Mouse (Mus musculus): ENCODE results near the gene Tnfrsf4. TPM values are rescaled to one million over a fixed set of nuclear protein-coding genes. Genes with fewer than 3 reads are reported as not detected.

Gene Tnfrsf4
- polyA plus RNA-seq, 1 experiment from 2014 or later: 0.39 TPM

DNA sequence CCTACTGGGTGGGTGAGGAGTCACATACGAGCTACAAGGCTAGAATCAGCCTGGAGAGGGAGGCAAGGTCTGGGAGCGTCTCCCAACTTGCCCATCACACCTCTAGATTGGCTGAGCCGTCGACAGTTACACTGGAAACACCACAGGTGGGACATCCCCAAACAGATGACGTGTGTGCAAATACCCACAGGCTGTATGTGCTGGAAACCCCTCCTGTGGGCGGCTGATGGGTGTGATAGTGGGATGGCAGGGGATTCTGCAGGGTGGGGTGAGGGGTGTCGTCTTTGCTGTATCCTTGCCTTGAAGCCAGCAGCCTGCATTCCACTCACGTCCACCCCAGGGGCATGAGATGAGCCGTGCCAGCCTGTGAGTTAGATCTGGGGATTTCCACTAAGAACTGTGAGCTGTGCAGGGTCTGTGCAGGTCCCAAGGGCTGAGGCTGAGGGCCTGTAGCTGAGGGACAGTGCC lies 17.0 kb downstream of the Tnfrsf4 start:
- Histone ChIP-seq H3K9me3 (no peaks in the 10 kb centered on the region), H3K4me1 (peaks cover 30% of the 10 kb centered on the region), H3K27ac (peak overlapping the region; percentile 92; the same call in 1 of the 2 replicates), H3K9ac (peak overlapping the region; percentile 64), H3K36me3 (peaks cover 8% of the 10 kb centered on the region; the same call in 1 of the 2 replicates), H3K4me2 (peak overlapping the region; percentile 75), H3K27me3 (peaks cover 15% of the 10 kb centered on the region), H3K4me3 (peak overlapping the region; percentile 55)
- 39% methylated on average over 9 of the region's 9 CpGs for WGBS
- no peak for ATAC-seq (ENCODE audit: borderline replicate concordance, extremely low read depth, low FRiP score, low TSS enrichment)

DNA sequence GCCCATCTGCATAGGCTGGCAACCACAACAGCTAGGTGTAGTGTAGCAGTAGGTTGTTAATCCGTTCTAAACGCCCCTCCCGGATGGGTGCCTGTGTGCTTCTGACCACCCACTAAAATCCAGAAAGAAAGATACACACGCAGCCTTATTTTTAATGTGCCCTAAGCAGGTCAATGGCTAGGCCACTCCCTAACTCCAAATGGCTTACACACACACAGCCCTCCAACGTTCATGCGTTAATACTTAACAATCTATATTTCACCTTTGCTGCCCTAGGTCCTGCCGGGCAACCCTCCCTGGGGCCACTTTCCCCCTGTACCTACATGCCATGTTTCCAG lies 17.6 kb downstream of the Tnfrsf4 start:
- H3K4me1 ChIP-seq: peaks cover 25% of the 10 kb centered on the region
- peaks cover 8% of the 10 kb centered on the region; the same call in 1 of the 2 replicates for H3K36me3 ChIP-seq
- WGBS: 8% methylated on average over 7 of the region's 7 CpGs
- peaks cover 21% of the 10 kb centered on the region for H3K27me3 ChIP-seq
- H3K4me3 ChIP-seq: peak overlapping the region; percentile 55
- no peaks in the 10 kb centered on the region for H3K9me3 ChIP-seq
- peak overlapping the region; percentile 64 for H3K9ac ChIP-seq
- peak overlapping the region; percentile 92 for H3K27ac ChIP-seq
- peak overlapping the region; percentile 75 for H3K4me2 ChIP-seq
- ATAC-seq (ENCODE audit: borderline replicate concordance, extremely low read depth, low FRiP score, low TSS enrichment): peak; percentile 29; the same call in 1 of the 2 replicates

GRCm38 (mm10) chr4:156031593-156032391 lies 18.1 kb downstream of the Tnfrsf4 start:
- H3K36me3 ChIP-seq: peaks cover 8% of the 10 kb centered on the region; the same call in 1 of the 2 replicates
- H3K9ac ChIP-seq: peak overlapping the region; percentile 64
- peak; percentile 93 for ATAC-seq (ENCODE audit: borderline replicate concordance, extremely low read depth, low FRiP score, low TSS enrichment)
- H3K27ac ChIP-seq: peak overlapping the region; percentile 92
- H3K4me3 ChIP-seq: peak overlapping the region; percentile 55
- peak overlapping the region; percentile 75 for H3K4me2 ChIP-seq
- 2% methylated on average over 24 of the region's 24 CpGs for WGBS
- no peaks in the 10 kb centered on the region for H3K9me3 ChIP-seq
- peaks cover 22% of the 10 kb centered on the region for H3K27me3 ChIP-seq
- H3K4me1 ChIP-seq: peaks cover 21% of the 10 kb centered on the region

GRCm38 (mm10) chr4:156032856-156033255 lies 19.2 kb downstream of the Tnfrsf4 start:
- H3K36me3 ChIP-seq: peaks cover 8% of the 10 kb centered on the region; the same call in 1 of the 2 replicates
- H3K27ac ChIP-seq: no peak overlapping the region
- 62% methylated on average over 4 of the region's 4 CpGs for WGBS
- no peak overlapping the region for H3K4me3 ChIP-seq
- H3K4me1 ChIP-seq: peaks cover 21% of the 10 kb centered on the region
- peaks cover 22% of the 10 kb centered on the region for H3K27me3 ChIP-seq
- no peak overlapping the region for H3K9ac ChIP-seq
- ATAC-seq (ENCODE audit: borderline replicate concordance, extremely low read depth, low FRiP score, low TSS enrichment): no peak
- H3K4me2 ChIP-seq: no peak overlapping the region
- H3K9me3 ChIP-seq: no peaks in the 10 kb centered on the region

GRCm38 (mm10) chr4:156033476-156034119 lies 20.0 kb downstream of the Tnfrsf4 start:
- H3K36me3 ChIP-seq: 0 out of 2 replicates have a peak, but pooled peaks cover 2% of the 10 kb centered on the region
- WGBS: 48% methylated on average over 6 of the region's 6 CpGs
- H3K27me3 ChIP-seq: peaks cover 22% of the 10 kb centered on the region
- no peaks in the 10 kb centered on the region for H3K9me3 ChIP-seq
- no peak overlapping the region for H3K4me3 ChIP-seq
- no peak overlapping the region for H3K4me2 ChIP-seq
- no peak for ATAC-seq (ENCODE audit: borderline replicate concordance, extremely low read depth, low FRiP score, low TSS enrichment)
- H3K4me1 ChIP-seq: peaks cover 21% of the 10 kb centered on the region
- no peak overlapping the region for H3K9ac ChIP-seq
- H3K27ac ChIP-seq: no peak overlapping the region

DNA sequence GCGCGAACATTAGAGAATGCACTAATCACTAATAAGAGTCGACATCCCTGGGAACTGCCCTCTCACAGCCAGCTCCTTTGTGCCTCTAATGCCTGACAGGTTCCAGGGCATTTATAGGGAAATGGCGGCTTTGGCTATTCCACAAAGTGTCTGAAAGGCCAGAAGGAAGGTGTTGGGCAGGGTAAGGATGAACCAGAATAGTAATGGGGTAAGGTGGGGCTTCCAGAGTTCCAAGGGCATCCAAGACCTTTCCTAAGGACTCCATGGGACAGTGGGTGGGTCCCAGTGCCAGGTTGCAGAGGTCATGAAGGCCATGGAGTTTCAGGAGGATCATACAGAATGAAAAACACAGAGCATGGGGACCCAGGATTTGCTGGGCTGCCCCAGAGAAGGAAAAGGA lies 20.7 kb downstream of the Tnfrsf4 start:
- 69% methylated on average over 4 of the region's 4 CpGs for WGBS
- Histone ChIP-seq H3K4me2 (no peak overlapping the region), H3K27ac (no peak overlapping the region), H3K4me3 (no peak overlapping the region; the same call in 1 of the 2 replicates), H3K36me3 (0 out of 2 replicates have a peak, but pooled peaks cover 2% of the 10 kb centered on the region), H3K4me1 (peaks cover 21% of the 10 kb centered on the region), H3K9ac (no peak overlapping the region), H3K9me3 (no peaks in the 10 kb centered on the region), H3K27me3 (peaks cover 22% of the 10 kb centered on the region)
- no peak for ATAC-seq (ENCODE audit: borderline replicate concordance, extremely low read depth, low FRiP score, low TSS enrichment)

DNA sequence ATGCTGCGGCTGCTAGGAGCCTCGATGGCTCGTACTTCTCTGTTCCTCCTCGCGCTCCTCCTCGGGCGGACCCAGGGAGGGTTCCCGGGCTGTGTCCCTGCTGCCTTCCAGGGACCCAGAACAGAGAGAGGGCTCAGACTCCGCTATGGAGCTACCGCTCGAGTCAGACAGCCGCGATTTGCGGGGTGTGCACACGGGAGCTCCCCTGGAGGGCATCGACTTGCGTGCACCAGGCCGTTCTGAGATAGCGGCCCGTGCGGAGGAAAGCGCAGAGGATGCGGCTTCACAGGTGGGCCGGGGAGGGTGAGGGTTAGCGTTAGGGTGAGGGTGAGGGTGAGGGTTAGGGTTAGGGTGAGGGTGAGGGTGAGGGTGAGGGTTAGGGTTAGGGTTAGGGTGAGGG lies 21.3 kb downstream of the Tnfrsf4 start:
- Histone ChIP-seq H3K9me3 (no peaks in the 10 kb centered on the region), H3K4me2 (peak overlapping the region; percentile 19; the same call in 1 of the 2 replicates), H3K9ac (no peak overlapping the region), H3K4me1 (peaks cover 21% of the 10 kb centered on the region), H3K4me3 (peak overlapping the region; percentile 17; the same call in 1 of the 2 replicates), H3K27me3 (peaks cover 22% of the 10 kb centered on the region), H3K27ac (no peak overlapping the region), H3K36me3 (no peaks in the 10 kb centered on the region)
- 16% methylated on average over 25 of the region's 25 CpGs for WGBS
- ATAC-seq (ENCODE audit: borderline replicate concordance, extremely low read depth, low FRiP score, low TSS enrichment): no peak

GRCm38 (mm10) chr4:156044754-156045153 lies 31.1 kb downstream of the Tnfrsf4 start:
- no peaks in the 10 kb centered on the region for H3K36me3 ChIP-seq
- no peak overlapping the region for H3K27ac ChIP-seq
- no peaks in the 10 kb centered on the region for H3K9me3 ChIP-seq
- H3K4me1 ChIP-seq: no peaks in the 10 kb centered on the region
- H3K4me3 ChIP-seq: no peak overlapping the region
- 59% methylated on average over 5 of the region's 5 CpGs for WGBS
- no peak overlapping the region for H3K9ac ChIP-seq
- H3K4me2 ChIP-seq: no peak overlapping the region
- no peak for ATAC-seq (ENCODE audit: borderline replicate concordance, extremely low read depth, low FRiP score, low TSS enrichment)
- no peaks in the 10 kb centered on the region for H3K27me3 ChIP-seq

GRCm38 (mm10) chr4:156049779-156050178 lies 36.1 kb downstream of the Tnfrsf4 start:
- no peak overlapping the region for H3K4me3 ChIP-seq

DNA sequence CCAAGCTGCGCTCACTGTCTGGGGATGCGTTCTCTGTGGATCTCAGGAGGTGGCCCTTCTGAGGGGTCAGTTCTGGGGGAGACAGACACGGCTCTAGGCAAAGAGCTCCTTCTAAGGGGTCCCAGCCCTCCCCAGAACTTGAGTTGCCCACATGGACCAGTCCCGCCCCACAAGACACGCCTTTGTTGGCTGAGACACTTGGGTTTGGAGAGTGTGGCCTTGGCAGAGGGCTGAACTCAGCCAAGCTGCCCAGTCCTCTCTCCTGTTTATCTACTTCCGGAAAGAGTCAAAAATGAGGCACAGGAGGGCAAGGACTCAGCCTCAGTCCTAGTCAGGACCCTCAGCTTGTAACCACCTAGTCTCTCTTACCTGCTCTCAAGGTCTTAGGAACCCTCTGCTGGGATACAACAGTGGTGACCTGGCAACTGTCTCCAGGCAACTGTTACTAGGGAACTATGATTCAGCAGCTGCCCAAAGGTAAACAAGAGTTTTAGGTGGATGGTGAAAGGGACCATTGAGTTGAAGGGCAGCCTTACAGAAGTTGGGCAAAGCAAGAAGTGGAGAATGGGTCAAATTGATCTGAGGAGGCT lies 36.8 kb downstream of the Tnfrsf4 start:
- Histone ChIP-seq H3K4me1 (peaks cover 10% of the 10 kb centered on the region; the same call in 1 of the 2 replicates), H3K4me3 (no peak overlapping the region), H3K9ac (no peak overlapping the region), H3K4me2 (no peak overlapping the region), H3K36me3 (no peaks in the 10 kb centered on the region), H3K9me3 (no peaks in the 10 kb centered on the region), H3K27ac (no peak overlapping the region), H3K27me3 (no peaks in the 10 kb centered on the region)
- ATAC-seq (ENCODE audit: borderline replicate concordance, extremely low read depth, low FRiP score, low TSS enrichment): peak; percentile 28; the same call in 1 of the 2 replicates
- WGBS: 42% methylated on average over 6 of the region's 6 CpGs

More at GRCm38 (mm10) chr4:156049779-156050178, 36.1 kb downstream of the Tnfrsf4 start:
- 65% methylated on average over 3 of the region's 3 CpGs for WGBS
- no peaks in the 10 kb centered on the region for H3K9me3 ChIP-seq
- H3K4me2 ChIP-seq: no peak overlapping the region
- no peak overlapping the region for H3K9ac ChIP-seq
- H3K4me1 ChIP-seq: peaks cover 5% of the 10 kb centered on the region; the same call in 1 of the 2 replicates
- no peak for ATAC-seq (ENCODE audit: borderline replicate concordance, extremely low read depth, low FRiP score, low TSS enrichment)
- no peak overlapping the region for H3K27ac ChIP-seq
- no peaks in the 10 kb centered on the region for H3K27me3 ChIP-seq
- no peaks in the 10 kb centered on the region for H3K36me3 ChIP-seq

DNA sequence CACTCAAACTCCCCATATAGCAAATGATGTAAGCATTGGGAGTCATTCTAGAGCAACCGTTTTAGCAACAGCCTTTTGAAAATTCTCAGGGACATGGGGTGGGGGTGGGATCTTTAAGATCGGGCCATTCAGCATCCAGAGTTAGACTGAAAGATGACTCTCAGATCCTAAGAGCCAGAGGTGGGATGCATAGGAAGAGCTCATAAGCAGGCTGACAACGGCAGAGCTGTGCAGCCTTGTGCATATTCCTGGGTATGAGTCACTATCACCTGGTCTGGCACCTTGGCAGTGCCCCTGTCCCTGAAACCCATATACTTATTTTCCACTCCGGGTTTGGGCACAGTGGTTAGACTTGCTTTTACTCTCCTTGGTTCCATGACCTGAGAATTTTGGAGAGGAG lies 39.5 kb downstream of the Tnfrsf4 start:
- Histone ChIP-seq H3K36me3 (no peaks in the 10 kb centered on the region), H3K27ac (no peak overlapping the region), H3K4me3 (no peak overlapping the region), H3K9me3 (no peaks in the 10 kb centered on the region), H3K9ac (no peak overlapping the region), H3K27me3 (no peaks in the 10 kb centered on the region), H3K4me2 (no peak overlapping the region), H3K4me1 (peaks cover 12% of the 10 kb centered on the region; the same call in 1 of the 2 replicates)
- ATAC-seq (ENCODE audit: borderline replicate concordance, extremely low read depth, low FRiP score, low TSS enrichment): no peak
- WGBS: 70% methylated on average over 4 of the region's 4 CpGs

Data from lung, embryonic 15.5 days (tissue).